ENCODE assay signal across 8 mouse cellular contexts in genomic region chr11:116533341-116534153, GRCm38 (mm10). TPM values are rescaled to one million over a fixed set of nuclear protein-coding genes. Genes with fewer than 3 reads are reported as not detected.
DNase-seq lines count a peak whose midpoint lies in the region; ATAC-seq lines count a peak whose summit lies in the region.

No protein-coding gene starts in this region.

- ATAC-seq in common myeloid progenitor, adult 5-6 weeks (replicated peaks; ENCODE audit: low read depth, poor library complexity, severe bottlenecking): peak; percentile 23
- no peak for ATAC-seq in cerebellum, adult (ENCODE audit: insufficient number of reproducible peaks, low FRiP score, low TSS enrichment)

- peak overlapping the region; percentile 65 for H3K27ac ChIP-seq in heart, embryonic 10.5 days
- H3K27ac ChIP-seq in midbrain, embryonic 10.5 days (replicated peaks): peak overlapping the region; percentile 68

- H3K4me3 ChIP-seq in heart, embryonic 10.5 days: peak overlapping the region; percentile 72
- H3K4me3 ChIP-seq in midbrain, embryonic 10.5 days: peak overlapping the region; percentile 65

- peak; percentile 41 for DNase-seq in ovary, postnatal 36 days (ENCODE audit: low spot score)
- no peak for DNase-seq in ovary, postnatal 10 days (ENCODE audit: low spot score)
- peak; percentile 87 for DNase-seq in heart, embryonic 10.5 days (ENCODE audit: low spot score)
- peak; percentile 50 for DNase-seq in kidney, postnatal 14 days
- peak; percentile 65 for DNase-seq in midbrain, embryonic 10.5 days (ENCODE audit: low spot score)
- no peak for DNase-seq in right cerebral cortex, adult 2 months (ENCODE audit: low spot score in 2 of 2)

- H3K36me3 ChIP-seq in heart, embryonic 10.5 days: peaks cover 11% of the 10 kb centered on the region
- H3K36me3 ChIP-seq in midbrain, embryonic 10.5 days: peaks cover 20% of the 10 kb centered on the region

- H3K9me3 ChIP-seq in heart, embryonic 10.5 days: no peaks in the 10 kb centered on the region
- H3K9me3 ChIP-seq in midbrain, embryonic 10.5 days (replicated peaks): no peaks in the 10 kb centered on the region

- H3K4me1 ChIP-seq in heart, embryonic 10.5 days: peaks cover 74% of the 10 kb centered on the region
- peaks cover 45% of the 10 kb centered on the region for H3K4me1 ChIP-seq in midbrain, embryonic 10.5 days

- peaks cover 64% of the 10 kb centered on the region for H3K27me3 ChIP-seq in heart, embryonic 10.5 days (ENCODE audit: insufficient read depth, poor library complexity, severe bottlenecking)
- peaks cover 74% of the 10 kb centered on the region for H3K27me3 ChIP-seq in midbrain, embryonic 10.5 days (ENCODE audit: low read depth, poor library complexity, severe bottlenecking)

- 1% methylated on average over 63 of the region's 63 CpGs for WGBS in heart, embryonic 10.5 days
- 1% methylated on average over 62 of the region's 63 CpGs for WGBS in midbrain, embryonic 10.5 days

RNA-seq across cellular contexts. Expression of gene Sphk1, which starts 2.8 kb away (rescaled TPM):
- 55.3 and 61.0 TPM in 2 replicates for total RNA-seq in common myeloid progenitor, adult 5-6 weeks (2017)
- 2.3 and 2.7 TPM in 2 replicates for polyA plus RNA-seq in heart, embryonic 10.5 days (2016; fragmentation: Nextera tagmentation; extraction: Ambion mirVana)
- polyA plus RNA-seq in midbrain, embryonic 10.5 days (2016; fragmentation: Nextera tagmentation; extraction: Ambion mirVana): 6.4 and 9.4 TPM in 2 replicates

RNA-seq across cellular contexts. Expression of gene Prpsap1, which starts 39.5 kb away (rescaled TPM):
- 28.1 and 35.2 TPM in 2 replicates for total RNA-seq in common myeloid progenitor, adult 5-6 weeks (2017)
- polyA plus RNA-seq in heart, embryonic 10.5 days (2016; fragmentation: Nextera tagmentation; extraction: Ambion mirVana): 120 and 142 TPM in 2 replicates
- polyA plus RNA-seq in midbrain, embryonic 10.5 days (2016; fragmentation: Nextera tagmentation; extraction: Ambion mirVana): 224 and 227 TPM in 2 replicates

RNA-seq across cellular contexts. Expression of gene Ube2o, which starts 47.7 kb away (rescaled TPM):
- total RNA-seq in common myeloid progenitor, adult 5-6 weeks (2017): 7.6 and 8.5 TPM in 2 replicates
- 8.5 and 10.3 TPM in 2 replicates for polyA plus RNA-seq in heart, embryonic 10.5 days (2016; fragmentation: Nextera tagmentation; extraction: Ambion mirVana)
- 8.3 and 8.7 TPM in 2 replicates for polyA plus RNA-seq in midbrain, embryonic 10.5 days (2016; fragmentation: Nextera tagmentation; extraction: Ambion mirVana)

RNA-seq across cellular contexts. Expression of gene Aanat, which starts 52.7 kb away (rescaled TPM):
- not detected in 2 replicates for total RNA-seq in common myeloid progenitor, adult 5-6 weeks (2017)
- polyA plus RNA-seq in heart, embryonic 10.5 days (2016; fragmentation: Nextera tagmentation; extraction: Ambion mirVana): not detected in 2 replicates
- polyA plus RNA-seq in midbrain, embryonic 10.5 days (2016; fragmentation: Nextera tagmentation; extraction: Ambion mirVana): not detected in 2 replicates

Comparison
In these comparisons a context has a peak if more than half of its experiments do, and no peak if none do; other contexts are left out.
1. DNase-seq: peak in ovary, postnatal 36 days (single experiment), heart, embryonic 10.5 days (single experiment), kidney, postnatal 14 days (single experiment) and midbrain, embryonic 10.5 days (single experiment); none in ovary, postnatal 10 days (single experiment) and right cerebral cortex, adult 2 months (0 of 2).